Mouse (Mus musculus) gastrocnemius, postnatal 14 days (tissue): ENCODE data around the gene Cdyl2. TPM values are rescaled to one million over a fixed set of nuclear protein-coding genes. Genes with fewer than 3 reads are reported as not detected.

Source experiments
- DNase-seq: peaks from one replicate; pipeline ENCODE4 v3.0.0; 2021; ENCODE audit warnings: mixed read lengths
- intact Hi-C: fragments of 180-260 bp; cut with DNase I; formaldehyde crosslinking; loops from one replicate; pipeline ENCODE4 v1.15.1; 2025; ENCODE audit warnings: low total_unique reads
- total RNA-seq, 2 experiments: library from RNA; stranded (reverse); gene quantifications; 2 replicates each; pipeline ENCODE4 v1.2.3; 2021

Gene Cdyl2
- total RNA-seq, 2 experiments from 2014 or later, result 4.0 to 4.7 TPM

DNA sequence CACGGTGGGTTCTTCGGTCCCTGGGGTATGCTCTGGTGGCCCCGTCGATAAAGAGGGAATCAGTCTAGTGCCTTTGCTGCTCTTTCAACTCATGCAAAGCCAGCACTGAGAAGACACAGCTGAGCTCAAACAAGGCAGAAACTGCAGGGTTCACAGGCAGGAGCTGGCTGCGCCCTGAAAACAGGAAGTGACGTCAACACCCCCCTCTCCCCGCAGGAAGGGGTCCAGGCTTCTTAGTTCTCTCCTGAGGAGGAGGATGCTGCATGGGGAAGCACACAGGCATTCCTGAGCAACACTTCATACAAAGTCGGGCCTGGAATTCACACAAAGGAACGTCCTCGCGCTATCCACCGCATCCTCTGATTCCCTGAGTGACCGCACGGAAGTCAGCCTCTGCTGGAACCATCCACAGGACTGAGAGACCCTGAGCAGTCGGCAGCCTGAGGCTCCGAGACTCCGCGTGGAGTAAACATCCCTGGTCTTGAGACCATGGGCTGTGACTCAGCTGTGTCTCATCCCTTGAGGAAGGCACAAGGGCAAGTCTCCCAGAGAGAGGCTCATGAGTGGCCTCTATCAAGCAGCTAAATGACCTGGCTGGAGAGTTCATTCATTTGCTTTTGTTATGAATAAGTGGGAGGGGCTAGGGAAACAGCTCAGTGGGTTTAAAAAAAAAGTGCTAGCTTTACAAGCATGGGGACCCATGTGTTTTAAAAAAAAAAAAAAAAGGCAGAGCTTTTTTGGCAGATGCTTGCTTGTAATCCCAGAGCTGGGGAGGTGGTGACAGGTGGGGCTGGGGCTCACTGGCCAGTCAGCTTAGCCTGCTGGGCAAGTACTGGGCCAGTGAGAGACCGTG, 144.9 kb downstream of the Cdyl2 start:
- intact Hi-C loops, result no loop called here
- no peak for DNase-seq

- intact Hi-C loops, result no loop called here
- no peak for DNase-seq
Measured at GRCm38 (mm10) chr8:116581318-116582019, 151.3 kb downstream of the Cdyl2 start.

- intact Hi-C loops, result no loop called here
Measured at GRCm38 (mm10) chr8:116576732-116577131, 156.1 kb downstream of the Cdyl2 start.

DNA sequence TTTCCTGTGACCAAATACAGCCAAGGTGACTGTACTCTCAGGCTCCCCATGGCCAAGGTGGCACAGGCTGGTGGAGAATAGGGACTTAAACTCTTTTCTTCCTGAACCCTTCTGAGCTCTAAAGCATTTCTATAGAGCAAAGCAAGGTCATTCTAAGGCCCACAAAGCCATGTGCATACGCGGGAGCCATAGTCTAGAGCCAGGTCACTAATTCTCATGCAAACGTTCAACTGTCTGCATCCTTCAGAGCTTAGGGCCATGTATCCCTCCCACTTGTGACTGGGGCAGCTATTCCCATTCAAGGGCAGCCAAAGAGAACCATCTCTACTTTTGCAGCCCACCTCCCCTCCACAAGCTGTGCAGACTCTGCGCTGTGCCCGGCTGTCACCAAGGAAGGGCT, 159.7 kb downstream of the Cdyl2 start:
- intact Hi-C loops, result no loop called here
- no peak for DNase-seq

More at GRCm38 (mm10) chr8:116576732-116577131, 156.1 kb downstream of the Cdyl2 start:
- no peak for DNase-seq

DNA sequence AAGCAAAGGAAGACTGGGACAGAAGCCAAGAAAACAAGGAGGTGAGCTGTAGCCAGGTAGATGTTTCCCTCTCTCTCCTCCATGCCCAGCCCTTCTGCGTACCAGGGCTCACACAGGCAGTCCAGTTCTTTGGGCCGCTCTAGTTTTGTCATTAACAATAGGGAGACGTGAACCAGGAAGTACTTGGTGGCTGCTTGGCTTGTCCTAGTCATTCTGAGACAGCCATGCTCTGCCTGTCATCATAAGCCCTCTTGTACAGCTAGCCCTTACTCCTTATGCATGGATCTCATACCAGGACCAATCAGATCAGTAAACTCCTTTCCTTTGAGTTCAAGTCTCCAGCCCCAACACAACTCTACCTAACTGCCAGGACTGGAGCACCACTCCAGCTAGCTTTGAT, 180.0 kb downstream of the Cdyl2 start:
- intact Hi-C loops, result no loop called here
- no peak for DNase-seq

DNA sequence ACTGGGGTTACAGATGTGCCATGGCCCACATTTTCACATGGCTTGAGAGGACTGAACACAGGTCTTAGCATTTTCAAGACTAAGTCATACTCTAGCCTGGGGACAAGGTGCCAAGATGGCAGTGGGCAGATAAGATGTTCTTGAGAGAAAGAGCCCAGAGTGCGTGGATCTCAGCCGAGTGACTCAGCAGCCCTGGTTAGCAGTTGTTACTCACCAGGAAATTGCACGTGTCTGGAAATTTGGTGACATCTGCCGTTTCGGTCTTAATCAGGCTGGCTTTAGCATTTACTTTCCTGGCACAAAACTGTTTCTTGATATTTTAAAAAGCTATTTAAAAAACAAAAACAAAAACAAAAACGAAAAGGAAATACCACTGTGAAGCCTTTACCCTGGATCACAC, 180.5 kb downstream of the Cdyl2 start:
- intact Hi-C loops, result no loop called here

GRCm38 (mm10) chr8:116543366-116543765, 189.4 kb downstream of the Cdyl2 start:
- intact Hi-C loops, result no loop called here
- no peak for DNase-seq

More for the DNA sequence above, 180.5 kb downstream of the Cdyl2 start:
- DNase-seq, result no peak

- intact Hi-C loops, result no loop called here
- DNase-seq, result peak; percentile 70
Measured at GRCm38 (mm10) chr8:116542842-116543241, 189.9 kb downstream of the Cdyl2 start.

DNA sequence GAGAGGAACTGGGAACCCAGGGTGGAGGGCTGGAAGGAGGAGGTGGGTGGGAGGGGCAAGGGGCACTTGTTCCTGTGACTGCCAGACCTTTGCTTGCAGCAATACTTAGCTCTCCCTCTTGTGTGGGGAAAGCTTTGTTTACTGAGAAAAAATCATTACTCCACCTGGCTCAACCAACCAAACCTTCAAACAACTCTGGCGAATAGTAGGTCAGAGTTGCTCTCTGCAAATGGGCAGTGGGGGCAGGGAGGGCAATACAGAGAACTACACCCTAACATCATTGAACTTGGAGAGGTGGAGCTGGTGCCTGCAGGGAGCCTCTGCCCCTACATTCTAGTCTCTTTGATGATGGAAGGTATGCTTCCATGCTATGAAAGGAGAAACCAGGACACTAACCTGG, 192.7 kb downstream of the Cdyl2 start:
- DNase-seq, result no peak
- intact Hi-C loops, result no loop called here

DNA sequence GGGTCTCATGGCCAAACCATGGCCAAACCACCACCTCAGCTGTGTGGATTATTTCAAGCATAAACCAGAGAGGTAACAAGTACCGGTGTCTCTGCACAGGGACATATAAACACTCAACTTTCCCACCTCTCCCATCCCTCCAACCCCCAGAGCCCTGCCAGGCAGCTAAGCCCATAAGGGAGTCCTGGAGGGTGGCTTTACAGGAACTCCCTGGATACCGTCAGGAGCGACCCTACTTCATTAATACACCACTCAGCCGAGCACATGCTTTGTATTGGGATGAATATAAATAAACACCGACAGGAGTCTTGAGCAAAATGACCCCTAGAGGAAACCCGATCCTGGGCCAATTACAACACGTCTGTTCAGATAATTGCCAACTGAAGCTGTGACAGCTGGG, 194.0 kb downstream of the Cdyl2 start:
- DNase-seq, result no peak
- intact Hi-C loops, result no loop called here

GRCm38 (mm10) chr8:116536786-116537185, 196.0 kb downstream of the Cdyl2 start:
- no peak for DNase-seq
- intact Hi-C loops, result no loop called here

DNA sequence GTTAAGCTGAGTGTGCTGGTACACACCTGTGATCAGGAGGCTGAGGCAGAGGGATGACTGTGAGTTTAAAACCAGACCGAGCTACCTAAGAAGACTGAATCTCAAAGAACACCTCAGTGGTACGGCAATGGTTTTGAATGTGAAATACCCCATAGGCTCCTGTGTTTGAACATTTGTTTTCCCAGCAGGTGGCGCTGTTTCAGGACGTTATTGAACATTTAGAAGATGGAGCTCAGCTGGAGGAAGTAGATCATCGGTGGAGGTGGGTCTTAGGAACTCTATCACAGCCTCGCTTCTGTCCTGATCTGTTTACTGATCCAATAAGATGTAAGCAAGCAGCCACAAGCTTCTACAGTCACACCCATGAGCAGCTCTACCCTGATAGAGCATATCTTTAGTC, 199.7 kb downstream of the Cdyl2 start:
- intact Hi-C loops, result no loop called here
- no peak for DNase-seq

- no peak for DNase-seq
- intact Hi-C loops, result no loop called here
Measured at GRCm38 (mm10) chr8:116528736-116529135, 204.1 kb downstream of the Cdyl2 start.

DNA sequence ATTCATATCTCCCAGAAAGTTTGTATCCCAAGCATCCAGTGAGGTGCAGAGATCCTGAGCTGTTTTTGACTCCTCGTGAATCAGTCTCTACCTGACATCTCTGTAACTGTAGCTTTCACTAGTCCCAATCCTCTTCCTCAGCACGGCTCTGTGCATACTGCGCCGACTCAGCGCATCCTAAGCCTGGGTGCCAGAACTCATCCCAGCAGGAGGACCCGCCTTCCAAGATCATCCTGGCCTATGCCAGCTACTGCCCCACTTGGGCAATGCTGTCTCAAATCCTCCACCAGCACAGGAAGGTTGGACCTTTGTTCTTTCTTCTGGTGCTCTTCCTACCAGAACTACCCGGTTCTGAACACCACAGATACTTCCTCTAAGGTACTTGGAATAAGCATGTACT, 207.9 kb downstream of the Cdyl2 start:
- no peak for DNase-seq
- intact Hi-C loops, result no loop called here

Other genes with a start within 250 kb of the Cdyl2 start
- gene Dynlrb2, start 228.0 kb downstream of the Cdyl2 start, total RNA-seq, result not detected
- gene Cmc2, start 188.5 kb upstream of the Cdyl2 start, total RNA-seq, result 10 to 100 TPM; 25.3 to 27.7 TPM
- gene Cenpn, start 188.7 kb upstream of the Cdyl2 start, total RNA-seq, result 1 to 10 TPM; 1.9 to 2.1 TPM
- gene Atmin, start 210.4 kb upstream of the Cdyl2 start, total RNA-seq, result 10 to 100 TPM; 10.9 to 12.2 TPM
- gene 1700030J22Rik, start 246.0 kb upstream of the Cdyl2 start, total RNA-seq, result under 1 TPM; 0.14 to 0.24 TPM